In the genomic region with DNA sequence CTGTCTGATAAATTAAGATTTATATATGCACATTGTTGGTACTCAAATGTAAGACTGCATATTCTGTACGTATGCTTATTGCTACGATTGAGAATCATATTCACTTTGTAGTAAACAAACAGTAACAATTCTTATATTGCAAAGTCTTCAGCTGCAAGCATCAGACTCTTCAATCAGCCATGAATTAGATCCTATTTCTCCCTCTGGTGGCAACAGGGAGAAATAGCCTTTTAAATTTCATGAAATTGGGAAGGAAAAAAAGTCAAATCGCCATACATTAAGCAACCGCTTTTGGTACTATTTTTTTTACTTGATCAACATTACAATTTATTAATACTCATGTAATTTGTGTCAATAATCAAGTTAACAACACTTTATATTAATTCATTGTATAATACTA, we compare ENCODE assay signal across 23 mouse cellular contexts. TPM values are rescaled to one million over a fixed set of nuclear protein-coding genes. Genes with fewer than 3 reads are reported as not detected.
A peak's percentile ranks its signal among the peaks of the same experiment; 100 is the strongest.
DNase-seq lines count a peak whose midpoint lies in the region; TF ChIP-seq lines count a peak whose summit lies in the region.
"Had no signal": no experiment of that assay in that cellular context is flagged by ENCODE, and none has a peak within 500 bp of the region (broad histone marks: within the 10 kb centered on the region; RNA-seq: fewer than 3 reads in every experiment).

No protein-coding gene starts in this region.

- H3K27ac ChIP-seq in gastrocnemius, adult 2 months: no peak overlapping the region
- H3K27ac ChIP-seq in layer of hippocampus, adult 2 months: no peak overlapping the region
- H3K27ac ChIP-seq: forebrain, embryonic 12.5 days; liver, embryonic 14.5 days; midbrain, embryonic 15.5 days had no signal

- H3K4me3 ChIP-seq in gastrocnemius, adult 2 months: no peak overlapping the region
- H3K4me3 ChIP-seq in layer of hippocampus, adult 2 months: no peak overlapping the region
- H3K4me3 ChIP-seq: forebrain, embryonic 12.5 days; heart, embryonic 12.5 days; midbrain, embryonic 15.5 days had no signal

- no peak for DNase-seq in gastrocnemius, adult 2 months
- DNase-seq in gastrocnemius, postnatal 36 days: no peak
- DNase-seq in layer of hippocampus, adult 2 months (ENCODE audit: low spot score in 2 of 2): no peak
- DNase-seq in layer of hippocampus, adult 8-10 months (ENCODE audit: low spot score in 2 of 2): no peak
- DNase-seq in 416B (ENCODE audit: low read depth) (peak; percentile 28), R1 (ENCODE audit: low read depth, low spot score) (peak; percentile 14)
- DNase-seq in spleen, postnatal 4 days (ENCODE audit: low spot score in 2 of 2): no peak
- no peak for DNase-seq in embryo, embryonic 11 days
- DNase-seq: adrenal gland, postnatal 25 days; cerebellum, adult 18-20 months; cerebellum, postnatal 36 days; heart, postnatal 4 days; kidney, adult 9 months; right cerebral cortex, adult 18-20 months; thymus, postnatal 25 days had no signal

- intact Hi-C loops in gastrocnemius, adult 2 months (cut with DNase I): no loop called here
- intact Hi-C loops in gastrocnemius, postnatal 36 days (cut with DNase I): no loop called here

- peak; percentile 26 for TF ChIP-seq CTCF in gastrocnemius, adult 2 months (IDR thresholded peaks at IDR 0.05)
- peak; percentile 77 for TF ChIP-seq CTCF in layer of hippocampus, adult 2 months (conservative IDR thresholded peaks at IDR 0.05)

RNA-seq across cellular contexts. Expression of a gene that starts 11.5 kb away (rescaled TPM):
- not detected for total RNA-seq in gastrocnemius, adult 2 months (2021)
- not detected for total RNA-seq in gastrocnemius, postnatal 36 days (2021)
- 1 to 10 TPM; 1.2 to 1.3 TPM for total RNA-seq in layer of hippocampus, adult 2 months (2021)
- 1 to 10 TPM; 1.4 to 1.8 (median 1.6) TPM for total RNA-seq in layer of hippocampus, adult 8-10 months (2022)
- total RNA-seq: gastrocnemius, adult 18-20 months; granulocyte monocyte progenitor cell, adult 5-6 weeks; megakaryocyte, adult 5-6 weeks; neutrophil, adult 5-6 weeks had no signal

RNA-seq across cellular contexts. Expression of a gene that starts 31.6 kb away (rescaled TPM):
- total RNA-seq in gastrocnemius, adult 2 months (2021): under 1 TPM; 0.15 to 0.25 TPM
- under 1 TPM in 1 of 2 experiments, not detected in 1; 0.25 TPM for total RNA-seq in gastrocnemius, postnatal 36 days (2021)
- total RNA-seq in layer of hippocampus, adult 2 months (2021): under 1 TPM; 0.76 to 0.84 TPM
- total RNA-seq in layer of hippocampus, adult 8-10 months (2022): under 1 TPM; 0.29 to 0.82 (median 0.74) TPM
- total RNA-seq: megakaryocyte, adult 5-6 weeks; neutrophil, adult 5-6 weeks had no signal

RNA-seq across cellular contexts. Expression of a gene that starts 41.9 kb away (rescaled TPM):
- total RNA-seq in gastrocnemius, adult 2 months (2021): 1 to 10 TPM; 2.9 to 5.0 TPM
- total RNA-seq in gastrocnemius, postnatal 36 days (2021): 1 to 10 TPM; 4.4 to 5.2 TPM
- total RNA-seq in layer of hippocampus, adult 2 months (2021): 100 to 1,000 TPM; 121 to 134 TPM
- 100 to 1,000 TPM; 112 to 121 (median 120) TPM for total RNA-seq in layer of hippocampus, adult 8-10 months (2022)
- total RNA-seq: granulocyte monocyte progenitor cell, adult 5-6 weeks; megakaryocyte, adult 5-6 weeks; neutrophil, adult 5-6 weeks had no signal

Comparison
In these comparisons a context has a peak if more than half of its experiments do, and no peak if none do; other contexts are left out.
1. DNase-seq: peak in 416B (single experiment) and R1 (single experiment); none in gastrocnemius, adult 2 months (single experiment), gastrocnemius, postnatal 36 days (0 of 2), layer of hippocampus, adult 2 months (0 of 2), layer of hippocampus, adult 8-10 months (0 of 2), spleen, postnatal 4 days (0 of 2) and embryo, embryonic 11 days (single experiment).
2. RNA of a gene that starts 41.9 kb away (total RNA-seq): 121 to 134 TPM in layer of hippocampus, adult 2 months and 112 to 121 TPM in layer of hippocampus, adult 8-10 months; 4.4 to 5.2 TPM in gastrocnemius, postnatal 36 days and 2.9 to 5.0 TPM in gastrocnemius, adult 2 months; every median in the first group is over 10 times any median in the second.